Mouse (Mus musculus): ENCODE measurements around the gene Cd200r4. TPM values are rescaled to one million over a fixed set of nuclear protein-coding genes. Genes with fewer than 3 reads are reported as not detected.

The Cd200r4 gene
- polyA plus RNA-seq, 1 experiment from 2014 or later, result not detected

GRCm38 (mm10) chr16:44866797-44867196 lies 55.3 kb downstream of the Cd200r4 start, which contains the start of gene Cd200r2:
TSS of gene Cd200r2 (plus strand) at chr16:44867097.
- ATAC-seq, result no peak
- POLR2A ChIA-PET, result no interaction called here
- in situ Hi-C loops (cut with MboI; ENCODE audit: low pct_unique_long_range_greater_than_20kb), result no loop called here
- CTCF ChIA-PET, result no interaction called here
- no peaks in the 10 kb centered on the region for H3K27me3 ChIP-seq
- no peak for TF ChIP-seq CTCF (IDR thresholded peaks at IDR 0.05)
- no peak for DNase-seq (ENCODE audit: low read depth, low spot score)

- no peaks in the 10 kb centered on the region for H3K27me3 ChIP-seq
- ChIA-PET CTCF (no interaction called here), POLR2A (no interaction called here)
- ATAC-seq (no peak), DNase-seq (ENCODE audit: low read depth, low spot score) (no peak)
- no peak for TF ChIP-seq CTCF (IDR thresholded peaks at IDR 0.05)
- in situ Hi-C loops (cut with MboI; ENCODE audit: low pct_unique_long_range_greater_than_20kb), result no loop called here
Measured at GRCm38 (mm10) chr16:44875178-44875577, 63.6 kb downstream of the Cd200r4 start.

GRCm38 (mm10) chr16:44876625-44877024 lies 65.1 kb downstream of the Cd200r4 start:
- CTCF ChIA-PET, result no interaction called here
- H3K27me3 ChIP-seq, result no peaks in the 10 kb centered on the region
- POLR2A ChIA-PET, result no interaction called here
- in situ Hi-C loops (cut with MboI; ENCODE audit: low pct_unique_long_range_greater_than_20kb), result no loop called here
- DNase-seq (ENCODE audit: low read depth, low spot score) (no peak), ATAC-seq (no peak)
- no peak for TF ChIP-seq CTCF (IDR thresholded peaks at IDR 0.05)

GRCm38 (mm10) chr16:44877595-44877994 lies 66.1 kb downstream of the Cd200r4 start:
- DNase-seq (ENCODE audit: low read depth, low spot score) (no peak), ATAC-seq (no peak)
- no peaks in the 10 kb centered on the region for H3K27me3 ChIP-seq
- in situ Hi-C loops (cut with MboI; ENCODE audit: low pct_unique_long_range_greater_than_20kb), result no loop called here
- POLR2A ChIA-PET, result no interaction called here
- TF ChIP-seq CTCF (IDR thresholded peaks at IDR 0.05), result no peak
- CTCF ChIA-PET, result interaction anchor here (1.5 kb wide), 1 partner anchor 213 kb away, joined by 3 read pairs; no protein-coding TSS in a partner anchor

Other genes starting within 250 kb of the Cd200r4 start
- 12.2 TPM for gene Nepro, start 87.4 kb upstream of the Cd200r4 start, polyA plus RNA-seq (2021)
- 18.2 TPM for gene Gtpbp8, start 65.4 kb upstream of the Cd200r4 start, polyA plus RNA-seq (2021)
- 0.06 TPM for gene Cd200r1, start 46.0 kb upstream of the Cd200r4 start, polyA plus RNA-seq (2021)
- not detected for gene Cd200r2, start 55.4 kb downstream of the Cd200r4 start, polyA plus RNA-seq (2021)
- gene Cd200r3, start 131.9 kb downstream of the Cd200r4 start, polyA plus RNA-seq (2021), result not detected